In the genomic region with DNA sequence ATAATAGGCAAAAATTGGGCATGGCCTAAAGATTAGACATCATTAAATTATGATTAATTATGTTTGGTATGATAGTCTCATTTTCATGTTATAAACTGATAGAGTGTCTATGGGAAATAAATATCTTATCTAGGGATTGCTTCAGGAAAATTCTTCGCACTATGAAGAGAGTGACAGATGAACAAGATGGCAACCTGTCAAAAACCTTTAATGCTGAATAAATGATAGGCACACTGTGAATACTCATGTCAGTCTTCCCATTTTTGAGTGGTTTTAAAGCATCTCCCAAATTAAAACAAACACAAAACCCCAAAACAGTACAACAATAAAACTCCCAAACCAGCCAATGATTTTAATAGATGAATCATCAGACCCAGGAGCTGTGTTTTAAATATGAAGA, we compare ENCODE assay signal across 31 mouse cellular contexts.
"Had no signal": no experiment of that assay in that cellular context is flagged by ENCODE, and none has a peak within 500 bp of the region (broad histone marks: within the 10 kb centered on the region; RNA-seq: fewer than 3 reads in every experiment).

No protein-coding gene starts in this region.

- H3K4me3 ChIP-seq: limb, embryonic 10.5 days; limb, embryonic 12.5 days; limb, embryonic 13.5 days; limb, embryonic 15.5 days; liver, embryonic 12.5 days; liver, embryonic 13.5 days; liver, embryonic 15.5 days; lung, embryonic 15.5 days; megakaryocyte, embryonic 14.5 days; midbrain, embryonic 10.5 days; midbrain, embryonic 12.5 days; midbrain, embryonic 13.5 days; myocyte; neural tube, embryonic 12.5 days had no signal

- H3K27me3 ChIP-seq: limb, embryonic 12.5 days; limb, embryonic 13.5 days; limb, embryonic 15.5 days; liver, embryonic 12.5 days; liver, embryonic 13.5 days; liver, embryonic 15.5 days; lung, embryonic 15.5 days; megakaryocyte, embryonic 14.5 days; midbrain, embryonic 12.5 days; midbrain, embryonic 13.5 days; neural tube, embryonic 12.5 days had no signal

- H3K9me3 ChIP-seq: limb, embryonic 10.5 days; limb, embryonic 12.5 days; limb, embryonic 13.5 days; limb, embryonic 15.5 days; liver, embryonic 12.5 days; liver, embryonic 13.5 days; liver, embryonic 15.5 days; lung, embryonic 15.5 days; megakaryocyte, embryonic 14.5 days; midbrain, embryonic 10.5 days; midbrain, embryonic 12.5 days; midbrain, embryonic 13.5 days; neural tube, embryonic 12.5 days had no signal

- H3K27ac ChIP-seq: limb, embryonic 10.5 days; limb, embryonic 12.5 days; limb, embryonic 13.5 days; limb, embryonic 15.5 days; liver, embryonic 12.5 days; liver, embryonic 13.5 days; liver, embryonic 14.5 days; liver, embryonic 15.5 days; lung, embryonic 15.5 days; macrophage; midbrain, embryonic 10.5 days; midbrain, embryonic 12.5 days; midbrain, embryonic 13.5 days; neural tube, embryonic 12.5 days had no signal

- H3K4me2 ChIP-seq: limb, embryonic 12.5 days; limb, embryonic 13.5 days; limb, embryonic 15.5 days; liver, embryonic 11.5 days; liver, embryonic 12.5 days; liver, embryonic 13.5 days; liver, embryonic 15.5 days; lung, embryonic 14.5 days; lung, embryonic 15.5 days; midbrain, embryonic 11.5 days; midbrain, embryonic 12.5 days; midbrain, embryonic 13.5 days; neural tube, embryonic 12.5 days had no signal

- ATAC-seq: liver, embryonic 12.5 days; liver, postnatal 0 days; lung, postnatal 0 days; midbrain, embryonic 13.5 days; midbrain, embryonic 16.5 days had no signal

- H3K4me1 ChIP-seq: limb, embryonic 10.5 days; limb, embryonic 12.5 days; limb, embryonic 13.5 days; limb, embryonic 15.5 days; liver, embryonic 12.5 days; liver, embryonic 13.5 days; liver, embryonic 15.5 days; lung, embryonic 15.5 days; megakaryocyte, embryonic 14.5 days; midbrain, embryonic 10.5 days; midbrain, embryonic 12.5 days; midbrain, embryonic 13.5 days; neural tube, embryonic 12.5 days had no signal

- DNase-seq: left cerebral cortex, postnatal 4 days; liver; liver, embryonic 13.5 days; liver, postnatal 0 days; lung, adult 18-20 months; lung, adult 2 months; lung, embryonic 14.5 days; lung, postnatal 10 days; lung, postnatal 14 days; lung, postnatal 36 days; lung, postnatal 4 days; midbrain, embryonic 14.5 days had no signal

- H3K9ac ChIP-seq: limb, embryonic 12.5 days; limb, embryonic 13.5 days; limb, embryonic 15.5 days; liver, embryonic 12.5 days; liver, embryonic 13.5 days; liver, embryonic 14.5 days; liver, embryonic 15.5 days; liver, postnatal 0 days; lung, embryonic 14.5 days; lung, embryonic 15.5 days; midbrain, embryonic 12.5 days; midbrain, embryonic 13.5 days; neural tube, embryonic 12.5 days had no signal

- H3K36me3 ChIP-seq: limb, embryonic 10.5 days; limb, embryonic 12.5 days; limb, embryonic 13.5 days; limb, embryonic 15.5 days; liver, embryonic 12.5 days; liver, embryonic 13.5 days; liver, embryonic 15.5 days; lung, embryonic 15.5 days; midbrain, embryonic 10.5 days; midbrain, embryonic 12.5 days; midbrain, embryonic 13.5 days; neural tube, embryonic 12.5 days had no signal
